10 mouse cellular contexts compared by ENCODE assay signal in genomic region chr17:49029556-49030268, GRCm38 (mm10).
DNase-seq lines count a peak whose midpoint lies in the region; ATAC-seq and TF ChIP-seq lines count a peak whose summit lies in the region.
"Had no signal": no experiment of that assay in that cellular context is flagged by ENCODE, and none has a peak within 500 bp of the region (broad histone marks: within the 10 kb centered on the region; RNA-seq: fewer than 3 reads in every experiment).

No protein-coding gene starts in this region.

- peak; percentile 23 to 64 for DNase-seq in layer of hippocampus, adult 2 months (ENCODE audit: low spot score in 2 of 2)
- DNase-seq in layer of hippocampus, postnatal 25 days (ENCODE audit: extremely low spot score in 1 of 2, low spot score in 1 of 2) = no peak
- peak; percentile 68 for DNase-seq in embryonic facial prominence, embryonic 10.5 days (ENCODE audit: low spot score)
- DNase-seq in heart, postnatal 10 days = peak; percentile 52 to 65
- DNase-seq in kidney, postnatal 14 days = peak; percentile 40
- DNase-seq in lung, embryonic 14.5 days = peak; percentile 61
- DNase-seq in retina, postnatal 1 day = peak; percentile 87
- DNase-seq in cerebellum, adult 2 months = no peak

- H3K4me2 ChIP-seq in lung, embryonic 14.5 days = no peak overlapping the region

- no peaks in the 10 kb centered on the region for H3K36me3 ChIP-seq in embryonic facial prominence, embryonic 10.5 days (replicated peaks)
- H3K36me3 ChIP-seq in lung, embryonic 14.5 days (ENCODE audit: insufficient read depth) = no peaks in the 10 kb centered on the region

- peak overlapping the region; percentile 75 for H3K27ac ChIP-seq in layer of hippocampus, adult 2 months
- H3K27ac ChIP-seq in embryonic facial prominence, embryonic 10.5 days (replicated peaks) = 0 out of 2 replicates have a peak overlapping the region, but pooled peaks have one; percentile 40
- no peak overlapping the region for H3K27ac ChIP-seq in lung, embryonic 14.5 days (ENCODE audit: low read depth)
- H3K27ac ChIP-seq in cerebellum, adult 2 months (ENCODE audit: insufficient read depth, low read length) = no peak overlapping the region
- H3K27ac ChIP-seq: macrophage had no signal

- H3K4me1 ChIP-seq in embryonic facial prominence, embryonic 10.5 days = peaks cover 27% of the 10 kb centered on the region
- H3K4me1 ChIP-seq in lung, embryonic 14.5 days (ENCODE audit: insufficient read depth) = no peaks in the 10 kb centered on the region
- H3K4me1 ChIP-seq in cerebellum, adult 2 months (ENCODE audit: control insufficient read depth, insufficient read depth, low read length) = no peaks in the 10 kb centered on the region

- no peak for TF ChIP-seq CTCF in layer of hippocampus, adult 2 months (conservative IDR thresholded peaks at IDR 0.05)
- TF ChIP-seq CTCF in lung, embryonic 14.5 days (IDR thresholded peaks at IDR 0.05; ENCODE audit: low read depth) = no peak
- TF ChIP-seq CTCF in cerebellum, adult 2 months (IDR thresholded peaks at IDR 0.05; ENCODE audit: borderline replicate concordance, insufficient read depth, low read depth, low read length) = no peak

- 35% methylated on average over 11 of the region's 11 CpGs for WGBS in embryonic facial prominence, embryonic 10.5 days
- 34% methylated on average over 11 of the region's 11 CpGs for WGBS in lung, embryonic 14.5 days
- 39% methylated on average over 11 of the region's 11 CpGs for WGBS in cerebellum, adult 2 months

- H3K4me3 ChIP-seq in layer of hippocampus, adult 2 months = no peak overlapping the region
- H3K4me3 ChIP-seq in embryonic facial prominence, embryonic 10.5 days = 0 out of 2 replicates have a peak overlapping the region, but pooled peaks have one; percentile 8
- H3K4me3 ChIP-seq in lung, embryonic 14.5 days (ENCODE audit: low read depth, low read length) = no peak overlapping the region
- H3K4me3 ChIP-seq in cerebellum, adult 2 months (replicated peaks; ENCODE audit: insufficient read depth, low read depth, low read length) = no peak overlapping the region

- intact Hi-C loops in heart, postnatal 10 days (cut with DNase I) = no loop called here

- 0 out of 2 replicates have a peak, but pooled peaks cover 7% of the 10 kb centered on the region for H3K27me3 ChIP-seq in embryonic facial prominence, embryonic 10.5 days (replicated peaks; ENCODE audit: low read depth, poor library complexity, severe bottlenecking)
- no peaks in the 10 kb centered on the region for H3K27me3 ChIP-seq in lung, embryonic 14.5 days (ENCODE audit: insufficient read depth, low read length)
- H3K27me3 ChIP-seq in cerebellum, adult 2 months (ENCODE audit: control insufficient read depth, insufficient read depth, low read length) = no peaks in the 10 kb centered on the region
- H3K27me3 ChIP-seq: Patski had no signal

- H3K9ac ChIP-seq in lung, embryonic 14.5 days = no peak overlapping the region

- TF ChIP-seq POLR2A in cerebellum, adult 2 months (IDR thresholded peaks at IDR 0.05; ENCODE audit: borderline replicate concordance, insufficient read depth, low read length) = no peak

- no peaks in the 10 kb centered on the region for H3K9me3 ChIP-seq in embryonic facial prominence, embryonic 10.5 days
- no peaks in the 10 kb centered on the region for H3K9me3 ChIP-seq in lung, embryonic 14.5 days (ENCODE audit: low read depth, low read length)

- ATAC-seq in lung, embryonic 14.5 days (ENCODE audit: insufficient read depth) = peak; percentile 88
- ATAC-seq: Patski had no signal

Comparison
In these comparisons a context has a peak if more than half of its experiments do, and no peak if none do; other contexts are left out.
1. DNase-seq: peak in layer of hippocampus, adult 2 months (2 of 2), embryonic facial prominence, embryonic 10.5 days (single experiment), heart, postnatal 10 days (2 of 2), kidney, postnatal 14 days (single experiment), lung, embryonic 14.5 days (single experiment) and retina, postnatal 1 day (single experiment); none in layer of hippocampus, postnatal 25 days (0 of 2) and cerebellum, adult 2 months (0 of 2).
2. H3K27ac ChIP-seq: peak in layer of hippocampus, adult 2 months (single experiment) and embryonic facial prominence, embryonic 10.5 days (single experiment); none in lung, embryonic 14.5 days (single experiment) and cerebellum, adult 2 months (single experiment).